Mouse (Mus musculus): ENCODE results near the gene Exoc6b.

The Exoc6b gene

DNA sequence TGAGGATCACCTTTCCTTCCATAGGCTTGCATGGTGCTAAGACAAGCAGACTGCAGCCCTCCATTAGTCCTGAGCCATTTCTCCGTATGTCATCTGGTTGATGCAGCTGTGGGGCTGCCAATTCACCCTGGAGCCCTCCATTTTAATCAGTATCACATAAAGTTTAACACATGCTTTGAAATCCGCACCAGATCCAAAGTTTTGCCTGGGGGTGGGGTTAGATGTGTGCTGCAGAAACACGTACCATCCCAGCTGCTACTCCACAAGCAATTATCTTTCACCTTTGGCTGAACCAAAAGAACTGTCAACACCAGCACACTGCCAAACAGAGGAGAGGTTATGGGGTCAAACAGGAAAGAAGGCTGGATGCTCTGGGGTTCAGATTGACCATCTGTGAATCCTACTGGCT lies 92.7 kb downstream of the Exoc6b start:
- DNase-seq (ENCODE audit: low spot score): no peak

DNA sequence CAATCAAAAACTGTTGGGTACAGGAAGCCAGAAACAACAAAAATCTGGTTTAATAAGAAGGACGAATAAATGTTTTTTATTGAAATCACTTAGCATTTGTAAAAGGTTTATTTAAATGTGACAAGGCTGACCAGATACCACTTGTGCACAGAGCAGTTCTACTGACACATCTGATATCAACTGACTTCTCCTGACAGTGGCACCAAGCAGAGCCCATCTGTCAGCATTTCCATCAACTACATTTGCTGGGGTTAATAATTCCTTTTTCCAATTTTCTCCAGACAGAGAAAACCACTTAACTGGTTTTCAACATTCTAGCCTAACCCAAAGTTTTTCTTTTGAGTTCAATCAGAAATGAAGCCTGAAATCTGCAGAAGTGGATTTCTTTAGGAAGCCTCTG lies 100.8 kb downstream of the Exoc6b start:
- no peak for DNase-seq (ENCODE audit: low spot score)

DNA sequence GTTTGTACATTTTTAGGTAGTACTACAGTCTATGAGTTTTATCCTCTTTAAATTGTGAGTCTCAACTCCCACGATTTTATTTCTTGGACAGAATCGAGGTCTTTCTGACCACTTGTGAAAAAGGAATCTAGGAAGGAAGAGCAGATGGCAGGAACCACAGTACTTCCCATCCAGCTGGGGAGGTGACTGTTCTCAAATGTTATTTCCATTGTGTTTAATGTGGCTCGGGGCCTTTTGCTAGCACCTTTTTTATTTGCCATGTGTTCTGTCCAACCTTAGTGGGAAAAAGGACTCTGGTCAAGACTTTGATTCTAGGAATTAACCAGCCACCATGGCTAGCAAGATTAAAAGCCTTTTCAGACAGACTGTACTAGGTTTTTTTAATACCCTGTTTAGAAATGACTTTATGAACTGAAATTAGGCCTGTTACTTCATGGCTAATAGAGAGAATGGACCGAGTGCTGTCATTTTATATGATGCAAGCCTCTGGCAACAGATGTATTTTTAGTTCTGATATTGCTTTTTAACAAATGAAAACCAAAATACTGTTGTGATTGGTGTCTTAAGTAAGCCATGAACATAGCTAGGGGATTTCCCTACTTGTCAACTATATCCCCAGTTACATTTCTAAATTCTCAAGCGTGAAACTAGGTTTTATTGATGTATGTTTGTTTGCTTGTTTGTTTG lies 104.4 kb downstream of the Exoc6b start:
- DNase-seq (ENCODE audit: low spot score): no peak

DNA sequence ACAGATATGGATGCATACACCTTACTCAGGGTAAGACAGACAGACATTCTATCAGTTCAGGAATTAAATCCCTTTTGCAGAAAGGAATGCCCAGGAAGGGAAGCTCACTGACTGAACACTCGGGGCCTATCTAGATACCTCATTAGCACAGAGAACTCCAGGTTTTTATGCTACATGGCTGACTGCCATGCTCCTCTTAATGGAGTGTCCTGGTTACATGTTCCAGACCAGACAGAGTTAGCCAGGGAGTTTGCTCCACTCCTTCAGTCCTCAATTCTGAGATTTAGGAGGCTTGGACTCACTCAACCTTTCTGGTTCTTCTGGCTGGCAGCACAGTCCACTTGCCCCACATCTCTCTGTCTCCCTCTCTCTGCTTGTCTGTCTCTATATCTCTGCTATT lies 106.3 kb downstream of the Exoc6b start:
- DNase-seq (ENCODE audit: low spot score): no peak

DNA sequence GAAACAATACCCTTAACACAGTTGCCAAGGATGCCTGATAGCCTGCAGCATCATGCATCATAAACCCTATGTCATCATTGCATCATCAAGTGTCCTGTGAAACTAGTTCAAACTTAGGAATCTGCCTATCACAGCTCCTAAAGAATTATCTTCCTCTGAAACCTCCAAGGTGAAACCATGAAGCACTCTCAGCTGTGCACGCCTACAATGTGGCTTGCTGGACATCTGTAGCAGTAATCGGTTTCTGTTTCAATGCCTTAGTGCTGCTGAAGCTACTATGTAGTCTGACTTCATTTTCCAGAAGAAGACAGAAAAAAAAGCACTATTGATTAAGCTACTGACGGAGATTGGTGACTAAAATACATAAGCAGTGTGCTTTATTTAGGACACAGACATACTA lies 107.5 kb downstream of the Exoc6b start:
- no peak for DNase-seq (ENCODE audit: low spot score)

DNA sequence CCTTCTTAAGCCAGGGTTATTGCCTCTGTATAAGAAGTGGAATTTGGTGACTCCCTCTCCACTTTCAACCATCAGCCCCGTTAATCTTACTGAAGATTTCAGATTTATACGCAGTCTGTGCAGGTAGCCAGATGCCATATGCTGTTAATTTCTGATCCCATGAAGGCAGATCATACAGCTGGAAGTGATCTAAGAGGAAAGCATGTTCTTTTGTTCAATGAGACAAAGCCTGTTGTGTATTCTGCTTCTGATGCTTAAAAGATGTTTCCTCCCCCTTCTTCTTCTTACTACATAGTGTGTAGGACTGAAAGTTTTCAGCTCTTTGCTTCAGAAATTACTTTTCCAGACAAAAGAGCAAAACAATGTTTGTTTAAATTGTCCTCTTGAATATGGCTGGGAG lies 109.8 kb downstream of the Exoc6b start:
- no peak for DNase-seq (ENCODE audit: low spot score)

DNA sequence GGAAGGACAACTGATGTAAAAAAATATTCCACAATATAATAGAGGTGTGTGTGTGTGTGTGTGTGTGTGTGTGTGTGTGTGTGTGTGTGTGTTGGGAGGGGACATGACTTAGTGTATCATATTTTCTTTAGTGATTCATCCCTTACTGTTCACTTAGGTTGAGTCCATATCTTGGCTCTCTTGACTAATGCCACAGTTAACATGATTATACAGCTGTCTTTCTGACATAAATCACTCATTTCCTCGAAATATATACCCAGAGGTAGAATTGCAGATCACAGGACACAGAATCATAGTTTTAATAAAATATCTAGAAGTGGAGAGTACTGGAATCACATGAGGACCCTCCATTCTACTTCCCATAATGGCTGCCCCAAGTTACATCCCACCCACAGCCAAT lies 117.7 kb downstream of the Exoc6b start:
- no peak for DNase-seq (ENCODE audit: low spot score)

DNA sequence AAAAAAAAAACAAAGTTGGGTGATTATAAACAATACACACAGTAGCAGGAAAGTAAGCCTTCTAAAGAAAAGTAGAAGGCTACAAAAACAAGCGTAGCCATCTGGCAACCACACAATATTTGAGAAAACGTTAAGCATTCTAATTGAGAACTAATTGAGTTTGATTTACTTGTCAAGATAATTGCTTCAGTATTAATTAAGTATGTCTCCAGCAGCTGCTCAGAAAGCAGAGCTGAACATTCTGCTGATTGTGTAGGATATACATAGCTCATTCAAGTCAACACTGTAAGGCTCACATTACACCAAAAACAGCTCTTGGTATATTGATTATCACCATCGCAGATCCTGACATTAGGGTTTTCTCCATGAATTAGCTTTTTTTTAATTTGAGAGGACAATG lies 122.7 kb downstream of the Exoc6b start:
- DNase-seq (ENCODE audit: low spot score): no peak

DNA sequence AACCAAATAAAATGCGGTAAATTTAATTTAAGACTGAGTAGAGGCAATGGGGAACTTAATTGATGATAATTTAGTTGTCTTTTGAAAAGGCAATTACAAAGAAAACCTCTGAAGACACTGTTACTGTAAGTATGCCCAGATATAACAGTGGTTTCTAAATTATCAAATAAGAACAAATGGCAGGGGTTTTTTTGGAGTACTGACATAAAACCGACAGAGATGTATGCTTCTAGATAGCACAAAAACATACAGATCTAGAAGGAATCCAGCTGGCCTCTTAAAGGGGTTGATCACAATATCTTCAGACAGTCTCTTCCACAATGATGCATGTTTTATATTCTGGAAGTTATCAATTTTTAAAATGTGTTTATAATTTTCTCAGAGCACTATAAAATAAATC lies 123.2 kb downstream of the Exoc6b start:
- no peak for DNase-seq (ENCODE audit: low spot score)

DNA sequence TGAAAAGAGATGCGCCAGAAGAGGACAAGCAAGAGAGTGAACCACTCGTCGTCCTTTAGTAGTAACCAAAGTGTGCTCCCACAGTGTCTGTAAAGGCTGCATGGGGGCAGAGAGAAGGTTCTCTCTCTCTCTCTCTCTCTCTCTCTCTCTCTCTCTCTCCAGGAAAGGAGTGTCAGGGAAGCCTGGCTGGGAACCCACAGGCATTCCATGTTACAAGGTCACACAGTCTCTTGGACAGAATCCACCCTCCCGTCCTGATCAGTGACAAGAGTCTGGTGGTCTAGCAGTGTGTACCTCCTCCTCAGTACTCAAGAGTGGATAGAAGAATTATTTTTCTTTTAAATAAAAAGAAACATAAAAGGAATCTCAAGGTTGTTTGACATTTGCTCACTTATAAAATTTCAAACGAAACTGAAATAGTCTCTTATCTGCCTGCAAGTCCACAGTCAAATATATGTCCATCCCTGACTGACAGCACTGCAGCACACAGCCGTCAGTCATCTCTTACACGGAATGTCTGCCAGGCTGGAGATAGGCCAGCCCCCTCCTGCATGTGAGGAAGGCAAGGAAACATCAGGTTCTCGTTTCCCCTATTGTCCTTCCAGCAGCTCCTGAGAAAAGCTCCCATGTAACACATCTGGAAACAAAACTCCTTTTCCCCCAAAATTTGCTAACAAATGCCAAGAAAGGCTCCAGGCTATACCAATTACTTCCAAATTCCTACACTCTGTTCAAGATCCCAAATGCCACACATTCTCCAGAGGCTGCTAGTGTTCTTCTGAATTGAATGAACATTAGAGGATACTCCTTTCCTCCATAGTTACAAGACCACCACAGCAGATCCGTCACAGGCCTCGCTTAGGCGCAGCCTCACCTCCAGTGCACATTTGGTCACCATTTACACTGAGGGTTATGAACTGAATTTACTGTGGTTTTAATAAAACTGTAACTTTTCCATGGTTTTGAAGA lies 136.1 kb downstream of the Exoc6b start:
- DNase-seq (ENCODE audit: low spot score): peak; percentile 20

DNA sequence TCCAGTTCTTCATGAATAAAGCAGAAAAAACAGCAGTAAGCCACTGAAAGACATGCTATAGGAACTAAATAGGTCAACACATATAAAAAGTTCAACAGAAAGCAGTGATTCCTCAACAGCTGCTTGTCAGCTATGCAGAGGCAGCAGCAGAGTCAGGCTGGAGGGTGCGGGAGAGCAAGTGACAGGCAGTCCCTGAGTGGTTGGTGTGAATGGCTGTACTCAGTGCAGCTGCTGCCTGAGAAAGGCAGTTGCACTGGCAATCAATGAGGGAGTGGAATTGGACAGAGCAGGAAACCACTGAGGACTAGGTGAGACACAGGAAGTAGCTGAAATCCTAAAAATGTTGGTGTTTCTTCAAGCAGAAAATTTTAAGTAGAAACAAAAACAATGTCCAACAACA lies 138.3 kb downstream of the Exoc6b start:
- no peak for DNase-seq (ENCODE audit: low spot score)

DNA sequence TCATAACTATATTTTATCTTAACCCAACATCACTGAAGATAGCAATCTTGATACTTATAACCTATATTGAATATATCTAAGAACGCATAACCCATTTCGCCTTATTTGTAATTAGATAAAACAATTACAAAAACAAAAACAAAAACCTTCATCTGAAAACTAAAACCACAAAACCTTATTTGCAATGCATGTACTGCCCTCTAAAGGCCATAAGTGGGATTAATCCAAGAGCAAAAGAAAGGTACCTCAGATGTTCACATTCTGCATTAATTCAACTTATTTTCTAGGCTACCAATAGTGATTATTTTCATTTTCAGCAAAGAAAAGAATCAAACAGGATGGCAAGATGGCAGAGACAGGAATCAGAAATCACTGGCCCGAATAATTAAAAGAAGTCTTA lies 143.2 kb downstream of the Exoc6b start:
- DNase-seq (ENCODE audit: low spot score): no peak

DNA sequence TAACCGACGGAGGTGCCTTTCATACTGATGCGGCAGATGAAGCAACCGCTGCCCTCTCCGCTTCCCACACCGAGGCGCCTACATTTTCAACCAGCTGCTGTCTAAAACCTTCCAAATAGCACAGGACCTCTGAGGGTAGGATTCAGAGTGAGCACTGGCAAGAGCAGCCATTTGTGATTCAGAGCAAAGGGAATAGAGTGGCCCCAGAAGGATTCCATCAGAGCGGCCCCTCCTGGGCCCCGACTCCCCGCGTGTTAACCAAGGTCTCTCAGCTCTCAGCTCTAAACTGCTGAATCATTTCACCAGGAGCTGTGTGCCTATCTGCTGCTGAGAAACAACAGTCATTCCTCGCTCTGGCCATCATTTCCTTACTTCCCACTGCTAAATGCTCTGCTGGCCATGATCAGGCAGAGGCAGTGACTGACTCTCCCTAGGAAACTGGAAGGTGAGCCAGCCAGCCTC lies 145.5 kb downstream of the Exoc6b start:
- DNase-seq (ENCODE audit: low spot score): peak; percentile 63

DNA sequence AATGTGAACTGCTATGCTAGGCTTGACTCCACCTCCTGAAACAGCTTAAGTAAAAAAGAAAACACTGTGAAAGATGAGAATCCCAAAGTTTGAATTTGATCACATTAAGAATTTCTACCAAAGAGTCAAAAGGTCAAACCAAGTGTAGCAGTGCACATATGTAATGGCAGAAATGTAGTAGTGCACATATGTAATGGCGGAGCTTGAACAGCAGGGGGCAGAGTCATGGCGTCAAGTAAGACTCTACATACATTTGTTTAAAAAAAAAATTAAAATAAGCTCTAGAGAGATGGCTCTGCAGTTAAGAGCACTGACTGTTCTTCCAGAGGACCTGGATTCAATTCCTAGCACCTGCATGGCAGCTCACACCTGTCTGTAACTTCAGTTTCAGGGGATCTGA lies 153.0 kb downstream of the Exoc6b start:
- DNase-seq (ENCODE audit: low spot score): no peak

DNA sequence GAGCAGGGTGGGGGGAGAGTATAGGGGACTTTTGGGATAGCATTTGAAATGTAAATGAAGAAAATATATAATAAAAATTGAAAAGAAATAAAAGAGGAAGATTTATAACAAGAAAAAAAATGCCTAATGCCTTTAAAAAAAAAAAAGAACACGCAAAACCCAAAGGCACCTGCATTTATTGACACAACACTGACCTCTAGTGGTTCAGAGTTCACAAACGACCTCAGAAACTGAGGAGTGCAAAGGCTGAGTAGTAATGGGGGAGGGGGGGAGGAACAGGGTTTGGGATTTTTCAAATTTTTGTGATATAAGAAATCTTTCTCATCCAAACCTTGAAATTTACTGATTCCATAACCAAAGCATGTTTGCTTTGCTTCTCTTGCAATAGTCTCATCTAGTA lies 156.9 kb downstream of the Exoc6b start:
- no peak for DNase-seq (ENCODE audit: low spot score)

DNA sequence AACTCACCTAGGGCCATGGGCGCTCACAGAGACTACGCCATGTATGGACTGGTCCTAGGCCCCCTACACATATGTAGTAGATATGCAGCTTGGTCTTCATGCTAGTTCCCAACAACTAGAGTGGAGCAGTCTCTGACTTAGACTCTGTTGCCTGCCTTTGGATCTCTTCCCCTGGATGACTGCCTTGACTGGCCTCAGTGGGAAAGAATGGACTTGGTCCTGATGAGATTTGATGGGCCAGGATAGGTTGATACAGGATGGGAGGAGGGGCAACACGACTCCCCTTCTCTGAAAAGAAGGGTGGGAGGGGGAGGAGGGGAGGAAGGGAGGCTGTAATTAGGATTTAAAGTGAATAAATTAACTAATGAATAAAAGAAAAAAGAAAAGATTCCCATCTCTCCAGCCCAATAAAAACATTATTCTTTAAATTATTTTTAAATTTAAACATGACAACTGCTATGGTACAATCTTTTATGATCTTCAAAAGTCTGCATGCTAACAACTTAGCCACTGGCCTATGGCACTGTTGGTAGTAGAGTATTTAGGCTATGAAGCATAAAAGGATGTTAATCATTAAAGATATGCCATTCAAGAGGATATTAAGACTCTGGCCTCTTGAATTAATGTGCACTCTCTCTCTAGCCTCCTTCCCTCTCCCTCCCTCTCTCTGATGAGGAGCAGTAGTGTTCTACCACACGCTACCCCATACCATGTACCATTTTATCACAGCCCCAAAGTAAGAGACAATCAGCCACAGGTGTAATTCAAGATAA lies 170.1 kb downstream of the Exoc6b start:
- DNase-seq (ENCODE audit: low spot score): no peak

DNA sequence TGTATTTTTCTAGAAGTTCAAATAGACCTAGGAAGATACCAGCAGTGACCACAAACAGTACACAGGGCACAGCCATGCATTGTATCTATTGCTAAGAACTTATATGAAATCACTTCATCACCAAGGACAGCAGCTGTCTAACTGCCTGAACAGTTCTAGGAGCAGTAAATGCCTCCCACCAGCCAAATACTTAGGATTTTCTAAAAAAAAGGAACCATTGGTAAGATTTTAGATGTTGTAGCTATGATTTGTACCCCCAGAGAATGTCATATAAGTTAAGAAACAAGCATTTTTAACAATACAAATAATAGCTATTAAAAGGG lies 175.6 kb downstream of the Exoc6b start:
- no peak for DNase-seq (ENCODE audit: low spot score)

DNA sequence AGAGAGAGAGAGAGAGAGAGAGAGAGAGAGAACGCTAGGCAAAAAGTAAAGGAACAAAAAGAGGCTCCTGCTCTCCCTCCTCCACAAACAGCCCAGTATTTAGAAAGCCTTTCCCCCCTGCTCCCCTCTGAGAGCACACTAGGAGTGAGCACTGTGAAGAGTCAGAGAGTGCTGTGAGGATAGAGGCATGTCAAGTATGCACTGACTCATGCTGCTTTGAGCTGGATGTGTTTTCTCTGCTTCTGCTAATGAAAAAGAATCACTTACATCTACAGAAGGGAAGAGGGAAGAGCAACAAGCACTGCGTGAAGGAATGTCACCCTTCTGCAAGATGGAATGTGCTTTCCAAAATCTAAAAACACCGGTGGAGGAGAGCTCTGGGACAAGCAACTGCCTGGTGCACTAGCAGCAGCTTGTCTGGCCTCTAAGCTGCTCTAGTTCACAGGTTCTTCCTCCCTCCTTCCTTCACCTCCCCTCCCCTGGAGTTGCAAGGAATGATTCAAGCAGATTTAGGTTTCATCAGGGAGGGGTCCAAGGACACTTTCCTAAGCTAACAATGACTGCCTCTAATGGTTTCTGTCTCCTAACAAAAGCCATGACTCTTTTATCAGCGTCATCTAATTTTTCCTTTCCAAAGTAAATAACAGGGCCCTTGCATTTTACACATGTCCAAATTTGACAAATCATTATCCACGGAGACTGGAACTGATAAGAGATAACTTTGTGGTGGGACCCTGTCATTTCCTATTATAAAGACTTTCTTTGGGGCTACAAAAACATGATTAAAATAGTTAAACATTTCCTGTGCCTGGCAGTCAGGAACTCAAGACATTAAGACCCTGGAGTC lies 176.2 kb downstream of the Exoc6b start:
- no peak for DNase-seq (ENCODE audit: low spot score)

DNA sequence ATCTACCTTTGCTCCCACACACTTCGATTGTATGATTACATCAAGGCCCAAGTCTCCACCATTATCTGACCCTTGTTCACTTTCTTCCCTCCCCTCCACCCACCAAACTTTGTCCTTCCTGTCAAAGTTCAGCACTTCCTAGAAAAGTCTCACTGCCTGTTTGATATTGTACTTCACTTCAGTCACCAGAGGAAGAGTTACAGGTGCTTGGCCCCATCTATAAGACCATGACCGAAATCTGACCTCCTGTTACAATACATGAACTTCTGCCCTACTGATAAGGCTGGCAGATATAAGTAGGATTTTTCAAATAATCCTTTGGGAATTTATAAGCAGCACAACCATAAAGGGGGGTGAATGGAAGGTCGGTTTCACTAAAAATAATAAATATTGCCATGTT lies 182.8 kb downstream of the Exoc6b start:
- DNase-seq (ENCODE audit: low spot score): no peak

DNA sequence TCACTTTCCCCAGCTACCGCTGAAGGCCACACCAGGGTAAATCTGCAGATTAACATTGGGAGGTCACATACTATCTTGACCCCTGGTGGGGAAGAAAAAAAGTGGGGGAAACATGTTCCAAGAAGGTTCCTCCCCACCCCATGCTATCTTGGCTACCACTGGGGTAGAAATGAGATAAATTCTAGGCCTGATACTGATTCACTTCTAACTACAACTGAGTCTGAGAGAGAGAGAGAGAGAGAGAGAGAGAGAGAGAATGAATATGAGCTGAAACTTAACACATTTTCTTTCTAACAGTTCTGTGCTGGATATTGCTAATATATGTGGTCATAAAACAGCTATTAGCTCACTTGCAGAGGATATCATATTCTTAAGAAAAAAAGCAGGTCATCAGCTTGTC lies 184.2 kb downstream of the Exoc6b start:
- no peak for DNase-seq (ENCODE audit: low spot score)

DNA sequence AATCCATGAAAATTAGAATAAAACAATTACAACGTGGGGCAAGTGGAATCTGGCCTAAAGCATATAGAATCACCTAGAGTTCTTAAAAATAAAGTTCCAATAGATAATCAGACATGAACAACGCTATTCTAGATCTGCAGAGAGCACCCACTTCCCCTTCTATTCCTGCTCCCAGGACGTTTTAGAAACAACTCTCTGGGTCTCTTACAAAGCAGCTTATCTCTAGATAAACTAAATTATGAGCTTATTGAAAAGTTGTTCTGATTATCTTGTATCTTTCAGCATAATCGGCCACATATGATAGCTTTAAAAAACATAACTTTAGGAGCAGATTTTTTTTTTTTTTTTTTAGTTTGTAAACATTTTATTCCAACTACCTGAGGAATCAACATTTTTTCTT lies 185.6 kb downstream of the Exoc6b start:
- DNase-seq (ENCODE audit: low spot score): no peak
